Mouse (Mus musculus) embryonic facial prominence, embryonic 14.5 days (tissue): ENCODE measurements around the gene Mymx. TPM values are rescaled to one million over a fixed set of nuclear protein-coding genes. Genes with fewer than 3 reads are reported as not detected.

Experiments used
- ATAC-seq: fragments of 200-750 bp; cut with Nextera tagmentation; 2 replicates; pipeline ENCODE4 v1.8.0; 2017; ENCODE audit warnings: low read depth, moderate number of reproducible peaks, moderate TSS enrichment
- DNase-seq: peaks from one replicate; pipeline ENCODE4 v3.0.0-alpha.2; 2015; ENCODE audit warnings: low spot score
- H3K27ac ChIP-seq: fragments of 300-500 bp; sonication (generic); replicated peaks from 2 replicates; pipeline ENCODE4 v1.5.1; 2014; ENCODE audit warnings: low read depth, mild to moderate bottlenecking, low read length, moderate library complexity
- H3K27me3 ChIP-seq: fragments of 300-500 bp; sonication (generic); replicated peaks from 2 replicates; pipeline ENCODE4 v1.6.1; 2014; ENCODE audit warnings: low read length; ENCODE audit not compliant: control insufficient read depth, insufficient read depth
- H3K36me3 ChIP-seq: fragments of 300-500 bp; sonication (generic); 2 replicates; pipeline ENCODE4 v1.6.1; 2014; ENCODE audit warnings: low read length, mixed read lengths; ENCODE audit not compliant: control insufficient read depth, insufficient read depth
- H3K4me1 ChIP-seq: fragments of 300-500 bp; sonication (generic); 2 replicates; pipeline ENCODE4 v1.6.1; 2014; ENCODE audit warnings: antibody characterized with exemption, low read length; ENCODE audit not compliant: control insufficient read depth, insufficient read depth
- H3K4me2 ChIP-seq: fragments of 300-500 bp; sonication (generic); 2 replicates; pipeline ENCODE4 v1.6.1; 2014; ENCODE audit warnings: low read depth, mild to moderate bottlenecking, low read length, moderate library complexity, mixed read lengths
- H3K4me3 ChIP-seq: fragments of 300-500 bp; sonication (generic); 2 replicates; pipeline ENCODE4 v1.5.1; 2014; ENCODE audit warnings: low read depth, mild to moderate bottlenecking, low read length
- H3K9ac ChIP-seq: fragments of 300-500 bp; sonication (generic); 2 replicates; pipeline ENCODE4 v1.6.1; 2014; ENCODE audit warnings: low read depth, mild to moderate bottlenecking, low read length, moderate library complexity, mixed read lengths
- H3K9me3 ChIP-seq: fragments of 300-500 bp; sonication (generic); 2 replicates; pipeline ENCODE4 v1.6.1; 2016; ENCODE audit warnings: low read length; ENCODE audit not compliant: control insufficient read depth
- WGBS: fragments of 180-500 bp; shearing (Covaris S2); extraction: QIAGEN DNeasy Blood & Tissue Kit; methylation state at CpG from one replicate; pipeline ENCODE4 v1.1.7; 2014; 5-methylcytosine and 5-hydroxymethylcytosine counted together
- polyA plus RNA-seq: library from polyadenylated mRNA; unstranded; fragments of >200 nt; fragmentation: Nextera tagmentation; extraction: Ambion mirVana; gene quantifications from 2 replicates; pipeline ENCODE4 v1.2.1, GENCODE M21; 2014

Gene Mymx
- 52.1 and 52.5 TPM in 2 replicates for polyA plus RNA-seq

- Histone ChIP-seq H3K9ac (peak within 1 kb of the TSS; percentile 51), H3K36me3 (no peaks in the 10 kb centered on the region), H3K27me3 (peaks cover 28% of the 10 kb centered on the region), H3K4me1 (peaks cover 15% of the 10 kb centered on the region), H3K4me3 (no peak within 1 kb of the TSS), H3K9me3 (no peaks in the 10 kb centered on the region), H3K27ac (no peak within 1 kb of the TSS; the same call in 1 of the 2 replicates), H3K4me2 (0 out of 2 replicates have a peak within 1 kb of the TSS, but pooled peaks have one; percentile 12)
- ATAC-seq, result peak; percentile 66
- 25% methylated on average over 6 of the region's 6 CpGs for WGBS
- peak; percentile 75 for DNase-seq
These were observed at the start of gene Mymx for GRCm38 (mm10) chr17:45601877-45602304. Gene Mymx (minus strand): TSS chr17:45602102.

GRCm38 (mm10) chr17:45644185-45644584 is 42.3 kb upstream of the Mymx start:
- ATAC-seq (no peak), DNase-seq (no peak)
- WGBS, result 92% methylated on average over 4 of the region's 4 CpGs
- H3K36me3 ChIP-seq, result no peaks in the 10 kb centered on the region
- no peak overlapping the region for H3K27ac ChIP-seq
- no peak overlapping the region for H3K4me3 ChIP-seq
- no peaks in the 10 kb centered on the region; the same call in 1 of the 2 replicates for H3K9me3 ChIP-seq
- H3K4me1 ChIP-seq, result no peaks in the 10 kb centered on the region
- no peak overlapping the region for H3K4me2 ChIP-seq
- H3K27me3 ChIP-seq, result no peaks in the 10 kb centered on the region
- H3K9ac ChIP-seq, result no peak overlapping the region

- Histone ChIP-seq H3K36me3 (no peaks in the 10 kb centered on the region), H3K27ac (no peak overlapping the region), H3K9me3 (no peaks in the 10 kb centered on the region; the same call in 1 of the 2 replicates), H3K4me1 (no peaks in the 10 kb centered on the region), H3K9ac (no peak overlapping the region), H3K4me3 (no peak overlapping the region), H3K4me2 (peak overlapping the region; percentile 23; the same call in 1 of the 2 replicates), H3K27me3 (no peaks in the 10 kb centered on the region)
- DNase-seq, result peak; percentile 75
- WGBS, result 23% methylated on average over 12 of the region's 12 CpGs
- no peak for ATAC-seq
These were observed 40.8 kb upstream of the Mymx start for GRCm38 (mm10) chr17:45642701-45643100.

- 88% methylated on average over 8 of the region's 8 CpGs for WGBS
- Histone ChIP-seq H3K27me3 (no peaks in the 10 kb centered on the region), H3K36me3 (no peaks in the 10 kb centered on the region), H3K27ac (no peak overlapping the region), H3K4me2 (no peak overlapping the region), H3K9me3 (no peaks in the 10 kb centered on the region; the same call in 1 of the 2 replicates), H3K4me3 (no peak overlapping the region), H3K9ac (no peak overlapping the region), H3K4me1 (no peaks in the 10 kb centered on the region)
- DNase-seq (no peak), ATAC-seq (no peak)
These were observed 40.1 kb upstream of the Mymx start for GRCm38 (mm10) chr17:45641981-45642380.

GRCm38 (mm10) chr17:45638596-45639295 is 36.8 kb upstream of the Mymx start:
- ATAC-seq, result no peak
- WGBS, result 71% methylated on average over 16 of the region's 16 CpGs
- no peaks in the 10 kb centered on the region for H3K36me3 ChIP-seq
- no peak for DNase-seq
- H3K9ac ChIP-seq, result no peak overlapping the region
- no peaks in the 10 kb centered on the region for H3K27me3 ChIP-seq
- H3K4me3 ChIP-seq, result no peak overlapping the region
- H3K4me2 ChIP-seq, result no peak overlapping the region
- no peak overlapping the region for H3K27ac ChIP-seq
- H3K4me1 ChIP-seq, result no peaks in the 10 kb centered on the region
- H3K9me3 ChIP-seq, result no peaks in the 10 kb centered on the region

GRCm38 (mm10) chr17:45634033-45634432 is 32.1 kb upstream of the Mymx start:
- H3K27ac ChIP-seq, result no peak overlapping the region
- no peak overlapping the region for H3K4me3 ChIP-seq
- DNase-seq (no peak), ATAC-seq (no peak)
- H3K36me3 ChIP-seq, result no peaks in the 10 kb centered on the region
- H3K9me3 ChIP-seq, result no peaks in the 10 kb centered on the region
- WGBS, result 82% methylated on average over 5 of the region's 5 CpGs
- H3K4me2 ChIP-seq, result no peak overlapping the region
- H3K4me1 ChIP-seq, result peaks cover 8% of the 10 kb centered on the region; the same call in 1 of the 2 replicates
- H3K27me3 ChIP-seq, result no peaks in the 10 kb centered on the region
- no peak overlapping the region for H3K9ac ChIP-seq

- Histone ChIP-seq H3K9ac (no peak overlapping the region), H3K4me1 (peaks cover 8% of the 10 kb centered on the region; the same call in 1 of the 2 replicates), H3K4me3 (no peak overlapping the region), H3K4me2 (no peak overlapping the region), H3K36me3 (no peaks in the 10 kb centered on the region), H3K9me3 (no peaks in the 10 kb centered on the region), H3K27ac (no peak overlapping the region), H3K27me3 (no peaks in the 10 kb centered on the region)
- ATAC-seq (no peak), DNase-seq (no peak)
- WGBS, result 74% methylated on average over 6 of the region's 6 CpGs
These were observed 30.0 kb upstream of the Mymx start for GRCm38 (mm10) chr17:45631940-45632339.

GRCm38 (mm10) chr17:45630992-45631391 is 29.1 kb upstream of the Mymx start:
- Histone ChIP-seq H3K4me1 (peaks cover 8% of the 10 kb centered on the region; the same call in 1 of the 2 replicates), H3K4me2 (peak overlapping the region; percentile 92; the same call in 1 of the 2 replicates), H3K27ac (no peak overlapping the region), H3K36me3 (no peaks in the 10 kb centered on the region), H3K9me3 (no peaks in the 10 kb centered on the region), H3K9ac (no peak overlapping the region), H3K4me3 (no peak overlapping the region), H3K27me3 (no peaks in the 10 kb centered on the region)
- ATAC-seq, result no peak
- no peak for DNase-seq
- 54% methylated on average over 3 of the region's 3 CpGs for WGBS
